Mouse (Mus musculus) liver (tissue): ENCODE measurements around the gene Igdcc4.
"Not testable (repeated sequence)": the region's sequence is repeated elsewhere in the genome, so short reads cannot be mapped to it uniquely, and the experiment has no call there.

ENCODE experiments used
- DNase-seq: peaks from one replicate; pipeline ENCODE4 v3.0.0-alpha.2; 2020; ENCODE audit warnings: mixed read lengths

Gene Igdcc4

GRCm38 (mm10) chr9:65100991-65101685 is at the start of gene Igdcc4:
TSS of gene Igdcc4 (plus strand) at chr9:65101486.
- no peak for DNase-seq

DNA sequence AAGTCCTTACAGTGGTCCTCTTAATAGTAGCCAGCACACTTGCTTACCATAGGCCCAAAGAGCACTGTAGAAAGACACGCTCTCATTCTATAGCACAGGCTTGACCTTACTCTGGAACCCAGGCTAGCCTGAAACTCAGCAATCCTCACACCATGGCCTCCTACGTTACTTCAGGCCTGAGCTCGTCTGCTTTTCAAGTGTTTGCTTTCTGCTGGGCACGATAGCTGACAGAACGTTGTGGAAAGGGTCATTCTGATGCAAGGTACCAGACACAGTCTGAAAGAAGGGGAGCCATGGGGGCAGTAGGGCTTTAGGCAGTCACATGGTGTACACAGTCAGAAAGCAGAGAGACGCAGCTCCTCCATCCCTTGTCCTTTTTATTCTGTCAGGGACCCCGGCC is 37.0 kb upstream of the Igdcc4 start:
- DNase-seq = no peak

- DNase-seq = peak; percentile 73
These were observed 30.7 kb upstream of the Igdcc4 start for GRCm38 (mm10) chr9:65070587-65070986.

DNA sequence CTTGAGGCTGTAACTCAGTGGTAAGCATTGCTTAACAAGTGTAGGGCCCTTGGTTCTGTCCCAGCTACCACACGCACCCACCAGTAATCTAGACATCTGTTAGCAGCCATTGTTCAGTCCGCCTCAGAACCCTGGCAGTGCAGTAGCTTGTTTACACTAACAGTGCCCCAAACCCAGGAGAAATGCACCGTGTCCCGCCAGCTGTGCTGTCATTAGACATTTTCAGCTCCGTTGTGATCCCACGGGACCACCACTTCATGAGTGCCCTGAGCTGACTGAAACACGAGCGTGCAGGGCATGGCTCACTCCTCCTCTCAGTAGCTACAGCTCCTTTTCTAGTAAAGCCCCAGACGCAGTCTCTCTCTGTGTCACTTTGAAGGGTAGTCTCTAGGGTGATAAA is 27.7 kb upstream of the Igdcc4 start:
- DNase-seq = no peak

GRCm38 (mm10) chr9:65074251-65074650 is 27.0 kb upstream of the Igdcc4 start:
- DNase-seq = no peak

GRCm38 (mm10) chr9:65074855-65075493 is 26.3 kb upstream of the Igdcc4 start:
- DNase-seq = no peak

DNA sequence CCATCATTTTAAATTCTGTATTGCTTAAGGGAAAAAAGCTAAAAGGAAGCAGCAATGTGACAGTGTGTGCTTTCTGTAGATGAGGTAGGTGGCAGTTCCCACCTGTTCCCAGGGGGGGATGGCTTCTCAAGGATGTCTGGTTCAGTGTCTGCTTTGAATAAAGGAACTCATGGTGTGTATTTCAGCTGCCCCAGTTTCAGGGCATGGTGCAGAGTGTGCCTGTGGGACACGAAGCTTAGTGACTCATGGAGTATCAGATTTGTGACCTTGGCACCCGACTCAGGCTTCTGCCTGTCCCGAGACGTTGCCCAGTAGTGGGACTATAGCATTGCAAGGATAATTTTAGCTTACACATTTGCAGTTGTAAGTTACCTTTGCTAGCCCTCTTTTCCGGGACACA is 23.8 kb upstream of the Igdcc4 start:
- DNase-seq = no peak

- DNase-seq = not testable (repeated sequence)
These were observed 21.1 kb upstream of the Igdcc4 start for GRCm38 (mm10) chr9:65080141-65080540.

DNA sequence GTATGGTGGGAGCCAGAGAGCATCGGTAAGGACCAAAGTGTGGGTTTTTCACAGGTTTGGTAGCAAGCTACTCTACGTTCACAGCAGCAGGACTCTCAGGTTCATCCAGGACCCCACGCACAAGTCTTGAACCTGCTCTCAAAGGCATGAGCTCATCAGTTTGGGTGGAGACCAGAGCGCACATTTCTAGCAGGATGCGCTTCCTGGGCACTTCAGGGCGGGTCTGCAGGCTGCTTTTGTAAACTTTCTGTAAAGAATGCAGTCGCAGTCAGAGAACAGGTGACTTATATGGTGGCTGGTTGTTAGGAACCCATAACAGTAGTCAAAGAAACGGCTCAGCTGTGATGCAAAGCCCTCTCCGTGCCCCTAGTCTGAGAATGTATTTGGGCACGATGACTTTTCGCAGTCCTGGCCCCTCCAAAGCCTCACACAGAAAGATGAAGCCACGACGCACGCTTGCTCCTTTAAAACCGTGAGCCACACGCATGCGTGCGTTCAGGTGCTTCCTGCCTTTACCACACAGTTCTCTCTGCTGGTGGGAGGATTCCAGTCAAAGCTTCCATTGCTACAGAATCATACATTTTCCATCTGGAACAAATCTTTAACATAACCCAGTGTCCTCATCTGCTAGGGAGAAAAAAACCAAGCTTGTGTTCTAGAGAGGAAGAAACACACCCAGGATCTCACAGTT is 18.1 kb upstream of the Igdcc4 start:
- DNase-seq = no peak

DNA sequence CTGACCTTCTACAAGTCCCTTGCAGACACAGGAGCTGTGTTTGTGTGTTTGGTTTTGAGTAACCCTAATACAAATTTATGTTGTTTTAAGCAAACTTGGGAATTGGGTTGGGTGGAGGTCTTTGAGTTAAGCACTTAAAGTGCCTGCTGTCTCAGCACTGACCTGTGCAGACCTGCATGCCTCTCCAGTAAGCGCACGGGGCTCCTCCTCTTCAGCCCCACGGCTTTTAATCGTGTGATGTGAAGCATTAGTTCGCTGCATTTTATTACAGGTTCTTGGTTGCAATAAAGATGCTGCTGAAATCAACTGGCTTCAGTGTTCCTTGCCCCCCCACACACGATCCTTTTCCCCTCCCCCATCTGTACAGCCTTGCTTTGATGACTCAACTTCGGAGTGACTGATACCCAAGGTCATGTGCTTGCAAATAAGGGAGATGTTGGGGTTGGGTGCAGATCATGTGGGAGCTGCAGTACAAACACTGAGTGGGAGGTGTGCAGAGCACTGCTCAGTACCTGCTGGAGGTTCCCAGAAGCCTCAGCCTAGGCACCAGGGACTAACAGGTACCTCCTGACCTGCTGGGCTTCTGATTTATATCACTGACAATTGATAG is 17.0 kb upstream of the Igdcc4 start:
- no peak for DNase-seq

- no peak for DNase-seq
These were observed 16.0 kb upstream of the Igdcc4 start for GRCm38 (mm10) chr9:65085270-65085669.

GRCm38 (mm10) chr9:65086801-65087200 is 14.5 kb upstream of the Igdcc4 start:
- no peak for DNase-seq

- DNase-seq = no peak
These were observed 13.8 kb upstream of the Igdcc4 start for GRCm38 (mm10) chr9:65087490-65087889.

GRCm38 (mm10) chr9:65094237-65094636 is 7.0 kb upstream of the Igdcc4 start:
- peak; percentile 60 for DNase-seq

DNA sequence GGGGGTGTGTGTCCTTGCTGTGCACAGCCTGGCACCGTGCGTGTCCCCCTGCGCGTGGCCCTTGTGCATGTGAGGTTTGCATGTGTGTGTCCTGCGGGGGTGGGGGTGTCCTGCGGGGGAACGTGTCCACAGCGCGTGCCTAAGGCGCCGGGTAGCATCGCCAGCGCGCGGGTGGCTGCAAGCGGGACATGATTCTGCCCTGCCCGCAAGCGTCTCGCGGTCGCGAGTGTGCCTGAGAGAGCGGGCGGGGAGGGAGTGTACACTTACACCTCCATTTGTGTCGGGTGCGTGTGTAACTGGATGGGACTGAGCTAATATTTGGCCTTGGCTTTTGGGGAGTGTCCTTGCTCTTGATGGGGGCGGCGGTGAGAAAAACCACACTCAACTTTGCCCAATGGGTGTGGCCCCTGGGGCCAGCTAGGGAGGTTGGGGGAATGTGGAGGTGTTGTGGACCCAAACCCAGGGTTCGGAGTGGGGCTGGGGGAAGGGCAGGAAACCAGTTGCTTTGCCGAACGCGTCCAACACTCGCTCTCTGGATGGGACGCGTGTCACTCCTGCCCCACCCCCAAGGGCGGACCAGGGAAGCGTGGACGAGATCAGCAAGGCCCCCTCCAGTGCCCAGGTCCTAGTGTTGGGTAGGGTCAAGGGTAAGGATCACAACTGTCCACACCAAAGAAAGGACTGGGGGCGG is 545 bp downstream of the Igdcc4 start:
- DNase-seq = peak; percentile 63

DNA sequence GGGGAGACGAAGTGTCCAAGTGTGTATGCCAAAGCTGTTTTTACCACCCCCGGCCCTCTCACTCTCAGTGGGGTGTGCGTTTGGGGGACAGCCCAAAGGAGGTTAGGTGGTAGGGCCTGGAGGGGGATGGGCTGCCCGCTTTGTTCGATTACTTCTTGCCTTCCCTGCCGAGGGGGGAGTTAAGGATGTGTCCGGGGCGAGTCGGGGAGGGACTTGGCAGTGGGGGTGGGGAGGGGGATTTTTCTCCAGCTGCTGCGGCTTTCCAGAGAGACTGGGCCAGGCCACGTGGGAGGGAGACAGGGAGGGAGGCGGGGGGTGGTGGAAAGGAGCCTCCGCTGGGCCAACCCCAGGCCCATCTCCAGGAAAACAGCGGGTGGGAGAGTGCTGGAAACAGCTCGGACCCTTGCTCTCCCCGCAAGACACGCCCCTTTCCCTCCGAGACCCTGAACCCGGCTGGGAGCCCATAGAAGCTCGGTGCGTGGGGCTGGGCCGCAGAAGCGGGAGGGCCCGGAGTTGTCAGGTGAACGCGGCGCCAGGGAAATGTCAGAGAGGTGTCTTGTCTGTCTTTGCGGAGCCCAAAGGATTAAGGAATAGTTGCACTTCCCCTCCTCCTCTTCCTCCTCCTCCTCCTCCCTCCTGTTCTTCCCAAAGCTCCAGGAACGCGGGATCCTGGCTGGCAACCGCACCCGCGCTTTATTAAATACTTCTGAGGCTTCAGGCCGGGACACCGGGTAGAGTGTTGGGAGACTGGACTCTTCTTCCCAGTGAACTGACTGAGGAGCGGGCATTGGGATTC is 1.3 kb downstream of the Igdcc4 start:
- peak; percentile 69 for DNase-seq

GRCm38 (mm10) chr9:65103173-65103752 is 2.0 kb downstream of the Igdcc4 start:
- no peak for DNase-seq

DNA sequence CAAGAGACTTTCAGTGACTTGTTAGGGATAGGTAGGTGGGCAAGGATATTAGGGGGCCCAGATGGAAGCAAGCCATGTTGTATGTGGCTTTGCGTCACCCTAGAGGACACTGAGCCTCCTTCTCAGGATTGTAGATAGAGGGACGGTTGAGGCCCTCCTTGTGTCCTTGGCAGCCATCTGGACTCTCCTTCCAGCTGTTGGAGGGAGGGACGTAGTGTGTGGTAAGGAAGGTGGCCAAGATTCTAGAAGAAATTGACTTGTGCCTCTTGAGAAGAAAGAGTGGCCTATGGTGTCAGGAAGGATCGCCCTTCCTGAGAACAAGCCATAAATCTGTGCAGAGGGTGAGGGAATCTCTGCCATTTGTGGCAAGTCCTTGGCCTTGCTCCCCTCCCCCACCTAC is 5.5 kb downstream of the Igdcc4 start:
- DNase-seq = no peak

GRCm38 (mm10) chr9:65107893-65108292 is 6.6 kb downstream of the Igdcc4 start:
- no peak for DNase-seq

DNA sequence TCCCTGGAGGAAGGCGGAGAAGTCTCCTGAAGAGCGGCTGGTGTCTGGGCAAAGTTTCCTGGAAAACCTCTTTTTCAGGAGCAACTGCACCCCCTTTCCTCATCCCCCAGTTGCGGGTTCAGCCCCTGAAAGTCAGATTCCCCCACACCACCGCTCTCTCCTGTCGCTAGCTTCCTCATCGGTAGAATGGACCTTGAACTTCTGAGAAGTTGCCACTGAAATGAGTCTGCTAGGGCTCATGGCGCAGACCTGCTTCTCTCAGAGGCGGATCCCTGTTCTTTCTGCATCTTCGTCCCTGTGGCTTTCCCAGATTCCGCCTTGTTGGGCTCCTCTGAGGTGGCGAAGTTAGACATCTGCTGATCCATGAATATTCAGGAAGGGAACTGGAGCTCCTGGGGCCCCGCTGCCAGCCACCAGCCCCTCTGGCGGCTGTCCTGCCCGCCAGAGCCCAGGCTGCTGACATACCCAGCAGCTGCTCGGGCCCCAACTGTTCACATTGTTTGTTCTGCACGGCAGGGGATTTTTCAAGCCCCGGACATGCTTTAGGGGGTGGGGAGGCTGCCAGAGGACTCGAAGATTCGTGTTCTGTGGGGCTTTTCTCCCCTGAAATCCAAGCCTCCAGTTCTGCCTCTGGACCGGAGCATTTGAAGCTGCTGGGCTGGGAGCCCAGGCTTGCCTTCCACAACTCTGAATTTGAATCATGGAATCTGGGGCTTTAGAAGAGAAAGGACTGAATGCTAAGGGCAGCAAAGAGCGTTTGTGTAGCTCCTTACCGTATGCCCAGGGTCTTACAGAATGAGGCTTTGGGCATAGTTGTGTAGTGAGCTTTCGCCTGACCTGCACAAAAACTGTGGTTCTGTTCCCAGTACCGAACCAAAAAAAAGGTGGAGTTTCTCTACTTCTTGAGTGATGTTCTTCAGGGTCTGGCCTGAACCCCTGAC is 8.1 kb downstream of the Igdcc4 start:
- DNase-seq = peak; percentile 20

DNA sequence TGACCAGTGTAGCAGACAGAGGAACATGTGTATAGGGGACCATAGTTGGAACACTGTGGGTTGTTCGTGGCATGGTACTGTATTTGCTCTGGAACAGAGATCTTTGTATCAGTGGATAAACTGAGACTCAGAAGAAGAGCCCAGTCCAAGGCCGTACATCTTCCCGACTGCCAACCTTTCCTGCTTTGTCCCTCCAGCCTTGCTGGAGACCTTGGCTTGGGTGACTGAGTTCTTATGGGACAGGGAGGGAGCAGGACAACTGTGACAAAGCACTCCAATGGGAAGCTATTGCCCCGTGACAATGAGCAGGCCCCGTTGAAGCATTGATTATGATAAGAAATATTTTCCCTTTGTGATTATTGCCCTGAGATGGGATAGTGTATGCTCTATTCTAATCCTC is 10.4 kb downstream of the Igdcc4 start:
- DNase-seq = no peak
